Mouse (Mus musculus) frontal cortex, postnatal 25 days (tissue): ENCODE measurements around the gene Mertk.

Source experiments
- DNase-seq, 2 experiments: peaks; one replicate each; pipeline ENCODE4 v3.0.0; 2022; ENCODE audit warnings: low spot score in 2 of 2

Mertk gene

GRCm38 (mm10) chr2:128765787-128766186 lies 67.0 kb downstream of the Mertk start:
- DNase-seq = no peak

- DNase-seq = no peak
Observed at GRCm38 (mm10) chr2:128768545-128769247, 69.9 kb downstream of the Mertk start.

- no peak for DNase-seq
Observed at GRCm38 (mm10) chr2:128770557-128770956, 71.8 kb downstream of the Mertk start.

GRCm38 (mm10) chr2:128771048-128771447 lies 72.3 kb downstream of the Mertk start:
- DNase-seq = no peak

- no peak for DNase-seq
Observed at GRCm38 (mm10) chr2:128771750-128772338, 73.1 kb downstream of the Mertk start.

- DNase-seq = no peak
Observed at GRCm38 (mm10) chr2:128782231-128782630, 83.5 kb downstream of the Mertk start.

GRCm38 (mm10) chr2:128783660-128784345 lies 85.0 kb downstream of the Mertk start:
- no peak for DNase-seq

GRCm38 (mm10) chr2:128784814-128785213 lies 86.1 kb downstream of the Mertk start:
- DNase-seq = no peak

- no peak for DNase-seq
Observed at GRCm38 (mm10) chr2:128786341-128786740, 87.6 kb downstream of the Mertk start.

GRCm38 (mm10) chr2:128786795-128787194 lies 88.0 kb downstream of the Mertk start:
- no peak for DNase-seq

- DNase-seq = no peak
Observed at GRCm38 (mm10) chr2:128787805-128788204, 89.0 kb downstream of the Mertk start.

GRCm38 (mm10) chr2:128790875-128791614 lies 92.3 kb downstream of the Mertk start:
- DNase-seq = no peak

GRCm38 (mm10) chr2:128793958-128794357 lies 95.2 kb downstream of the Mertk start:
- DNase-seq = no peak

- DNase-seq = no peak
Observed at GRCm38 (mm10) chr2:128796463-128796862, 97.7 kb downstream of the Mertk start.

- no peak for DNase-seq
Observed at GRCm38 (mm10) chr2:128803441-128803840, 104.7 kb downstream of the Mertk start.

GRCm38 (mm10) chr2:128805341-128805740 lies 106.6 kb downstream of the Mertk start:
- no peak for DNase-seq

GRCm38 (mm10) chr2:128806561-128806960 lies 107.8 kb downstream of the Mertk start:
- DNase-seq = no peak

GRCm38 (mm10) chr2:128812761-128813160 lies 114.0 kb downstream of the Mertk start:
- no peak for DNase-seq

GRCm38 (mm10) chr2:128816311-128816710 lies 117.6 kb downstream of the Mertk start:
- DNase-seq = no peak

GRCm38 (mm10) chr2:128816916-128817315 lies 118.2 kb downstream of the Mertk start:
- no peak for DNase-seq

GRCm38 (mm10) chr2:128817387-128817785 lies 118.6 kb downstream of the Mertk start:
- DNase-seq = peak; percentile 44 to 57
